In the genomic region with DNA sequence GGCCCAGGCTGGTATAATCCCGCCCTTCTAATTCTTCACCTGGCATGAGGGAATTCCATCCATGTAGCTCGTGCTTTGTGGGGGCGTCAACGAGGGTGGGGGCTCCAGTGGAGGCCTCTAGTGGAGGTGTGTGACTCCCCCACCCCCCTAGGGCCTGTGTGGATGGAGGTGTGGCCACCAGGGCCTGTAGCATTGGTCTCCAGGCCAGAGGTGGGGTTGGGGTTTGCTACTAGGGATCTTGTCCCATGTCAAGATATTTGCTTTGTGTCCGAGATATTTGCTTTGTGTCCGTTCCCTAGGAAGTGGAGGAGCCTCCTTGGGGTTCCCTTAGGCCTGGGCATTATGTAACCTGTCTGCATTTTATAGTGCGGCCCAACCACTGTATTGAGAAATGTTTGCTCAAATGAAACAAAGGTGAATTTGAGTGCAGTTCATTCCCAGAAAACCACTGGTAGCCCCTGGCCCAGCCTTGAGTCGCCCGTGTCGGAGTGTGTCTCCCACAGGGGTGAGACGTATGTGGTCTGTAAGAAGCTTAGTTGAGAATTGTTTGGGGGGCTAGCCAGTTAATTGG, we compare ENCODE assay signal across 8 mouse cellular contexts. TPM values are rescaled to one million over a fixed set of nuclear protein-coding genes. Genes with fewer than 3 reads are reported as not detected.
DNase-seq lines count a peak whose midpoint lies in the region; ATAC-seq and TF ChIP-seq lines count a peak whose summit lies in the region.

No protein-coding gene starts in this region.

- H3K4me3 ChIP-seq in ES-Bruce4 (ENCODE audit: low read depth, low read length): peak overlapping the region; percentile 80
- peak overlapping the region; percentile 98 for H3K4me3 ChIP-seq in hindbrain, embryonic 13.5 days
- peak overlapping the region; percentile 92 for H3K4me3 ChIP-seq in limb, embryonic 15.5 days
- H3K4me3 ChIP-seq in midbrain, postnatal 0 days (ENCODE audit: low read depth, low read length): peak overlapping the region; percentile 82

- DNase-seq in cerebellum, adult 11-12 months: peak; percentile 22
- DNase-seq in cerebellum, adult 8-10 months: no peak
- no peak for DNase-seq in midbrain, postnatal 0 days (ENCODE audit: low spot score)
- DNase-seq in ovary, postnatal 14 days (ENCODE audit: low spot score): no peak
- DNase-seq in testis, postnatal 10 days (ENCODE audit: low spot score): no peak

- H3K4me2 ChIP-seq in hindbrain, embryonic 13.5 days: peak overlapping the region; percentile 98
- H3K4me2 ChIP-seq in limb, embryonic 15.5 days: peak overlapping the region; percentile 79
- peak overlapping the region; percentile 93 for H3K4me2 ChIP-seq in midbrain, postnatal 0 days (ENCODE audit: low read depth, low read length, poor library complexity, severe bottlenecking)

- H3K9ac ChIP-seq in ES-Bruce4 (ENCODE audit: low read depth, poor library complexity, severe bottlenecking): peak overlapping the region; percentile 97
- H3K9ac ChIP-seq in hindbrain, embryonic 13.5 days: peak overlapping the region; percentile 100
- 0 out of 2 replicates have a peak overlapping the region, but pooled peaks have one; percentile 10 for H3K9ac ChIP-seq in limb, embryonic 15.5 days
- peak overlapping the region; percentile 95 for H3K9ac ChIP-seq in midbrain, postnatal 0 days (replicated peaks; ENCODE audit: low read length, poor library complexity, severe bottlenecking)

- TF ChIP-seq POLR2A in ES-Bruce4 (IDR thresholded peaks at IDR 0.05; ENCODE audit: insufficient read depth, low read length): no peak

- ATAC-seq in hindbrain, embryonic 13.5 days (ENCODE audit: low FRiP score): no peak
- ATAC-seq in limb, embryonic 15.5 days (ENCODE audit: insufficient number of reproducible peaks, low FRiP score, low TSS enrichment, low read depth): no peak
- ATAC-seq in midbrain, postnatal 0 days (ENCODE audit: low FRiP score): no peak

- no peaks in the 10 kb centered on the region for H3K36me3 ChIP-seq in ES-Bruce4 (ENCODE audit: control insufficient read depth, insufficient read depth, low read length, poor library complexity, severe bottlenecking)
- H3K36me3 ChIP-seq in hindbrain, embryonic 13.5 days: no peaks in the 10 kb centered on the region
- H3K36me3 ChIP-seq in limb, embryonic 15.5 days: no peaks in the 10 kb centered on the region
- H3K36me3 ChIP-seq in midbrain, postnatal 0 days (ENCODE audit: insufficient read depth, low read length): no peaks in the 10 kb centered on the region

- 45% methylated on average over 11 of the region's 11 CpGs for WGBS in hindbrain, embryonic 13.5 days
- WGBS in limb, embryonic 15.5 days: 52% methylated on average over 11 of the region's 11 CpGs
- 40% methylated on average over 11 of the region's 11 CpGs for WGBS in midbrain, postnatal 0 days

- TF ChIP-seq EP300 in ES-Bruce4 (IDR thresholded peaks at IDR 0.05; ENCODE audit: insufficient read depth, low read depth, low read length): no peak

- no peak overlapping the region for H3K27ac ChIP-seq in ES-Bruce4 (ENCODE audit: insufficient read depth, low read length)
- H3K27ac ChIP-seq in hindbrain, embryonic 13.5 days: peak overlapping the region; percentile 96
- H3K27ac ChIP-seq in limb, embryonic 15.5 days: peak overlapping the region; percentile 87; the same call in 1 of the 2 replicates
- peak overlapping the region; percentile 64; the same call in 1 of the 2 replicates for H3K27ac ChIP-seq in midbrain, postnatal 0 days (ENCODE audit: low read depth, low read length)

- no peak for TF ChIP-seq CTCF in ES-Bruce4 (IDR thresholded peaks at IDR 0.05; ENCODE audit: low read depth, low read length)
- TF ChIP-seq CTCF in midbrain, postnatal 0 days (IDR thresholded peaks at IDR 0.05): no peak

- no peaks in the 10 kb centered on the region for H3K27me3 ChIP-seq in ES-Bruce4 (ENCODE audit: control insufficient read depth, insufficient read depth, low read length, poor library complexity, severe bottlenecking)
- no peaks in the 10 kb centered on the region for H3K27me3 ChIP-seq in hindbrain, embryonic 13.5 days
- H3K27me3 ChIP-seq in limb, embryonic 15.5 days: no peaks in the 10 kb centered on the region
- no peaks in the 10 kb centered on the region for H3K27me3 ChIP-seq in midbrain, postnatal 0 days (ENCODE audit: insufficient read depth, low read length)

- H3K4me1 ChIP-seq in ES-Bruce4 (ENCODE audit: control insufficient read depth, insufficient read depth, low read length): peaks cover 22% of the 10 kb centered on the region
- peaks cover 61% of the 10 kb centered on the region for H3K4me1 ChIP-seq in hindbrain, embryonic 13.5 days (replicated peaks)
- H3K4me1 ChIP-seq in limb, embryonic 15.5 days: peaks cover 45% of the 10 kb centered on the region
- H3K4me1 ChIP-seq in midbrain, postnatal 0 days (ENCODE audit: insufficient read depth, low read length): peaks cover 17% of the 10 kb centered on the region

- H3K9me3 ChIP-seq in ES-Bruce4 (replicated peaks; ENCODE audit: control insufficient read depth, insufficient read depth, low read length, poor library complexity, severe bottlenecking): no peaks in the 10 kb centered on the region
- H3K9me3 ChIP-seq in hindbrain, embryonic 13.5 days: no peaks in the 10 kb centered on the region
- H3K9me3 ChIP-seq in limb, embryonic 15.5 days: no peaks in the 10 kb centered on the region
- H3K9me3 ChIP-seq in midbrain, postnatal 0 days (ENCODE audit: low read length): no peaks in the 10 kb centered on the region

RNA-seq across cellular contexts. Expression of gene Cmip, which starts 2.7 kb away (rescaled TPM):
- 64.9 and 67.9 TPM in 2 replicates for polyA plus RNA-seq in ES-Bruce4 (2011; ENCODE audit: insufficient read depth, insufficient read length, low read depth, missing spikeins)
- polyA plus RNA-seq in hindbrain, embryonic 13.5 days (2015; fragmentation: Nextera tagmentation; extraction: Ambion mirVana): 87.3 and 90.2 TPM in 2 replicates
- polyA plus RNA-seq in limb, embryonic 15.5 days (2015; fragmentation: Nextera tagmentation; extraction: Ambion mirVana): 18.8 and 20.7 TPM in 2 replicates
- total RNA-seq in midbrain, postnatal 0 days (2014; rRNA removed): 266 and 287 TPM in 2 replicates
- polyA plus RNA-seq in midbrain, postnatal 0 days (2015; fragmentation: Nextera tagmentation; extraction: Ambion mirVana): 197 and 212 TPM in 2 replicates

Comparison
In these comparisons a context has a peak if more than half of its experiments do, and no peak if none do; other contexts are left out.
1. H3K9ac ChIP-seq: peak in every context shown above with its lines; median percentile 100 in hindbrain, embryonic 13.5 days; 97 in ES-Bruce4; 95 in midbrain, postnatal 0 days; 10 in limb, embryonic 15.5 days.